Mouse (Mus musculus) hindbrain, embryonic 15.5 days (tissue): ENCODE measurements at regions not wholly inside any gene's neighbourhood (a gene's known extent, or its start where the extent isn't known, plus 50 kb on each side); places are given as distances from the start of the nearest gene placed in this dataset.

Source experiments
- ATAC-seq: fragments of 200-750 bp; cut with Nextera tagmentation; 2 replicates; pipeline ENCODE4 v1.8.0; 2017; ENCODE audit warnings: low read depth, moderate number of reproducible peaks, moderate TSS enrichment; ENCODE audit not compliant: low FRiP score
- H3K27ac ChIP-seq: fragments of 300-500 bp; sonication (generic); replicated peaks from 2 replicates; pipeline ENCODE4 v1.5.1; 2015; ENCODE audit warnings: mild to moderate bottlenecking, inconsistent platforms
- H3K27me3 ChIP-seq: fragments of 300-500 bp; sonication (generic); 2 replicates; pipeline ENCODE4 v1.6.1; 2015; ENCODE audit warnings: control low read depth, inconsistent platforms
- H3K36me3 ChIP-seq: fragments of 300-500 bp; sonication (generic); 2 replicates; pipeline ENCODE4 v1.6.1; 2015; ENCODE audit warnings: control low read depth, inconsistent platforms
- H3K4me1 ChIP-seq: fragments of 300-500 bp; sonication (generic); replicated peaks from 2 replicates; pipeline ENCODE4 v1.6.1; 2015; ENCODE audit warnings: control low read depth, inconsistent platforms
- H3K4me2 ChIP-seq: fragments of 300-500 bp; sonication (generic); 2 replicates; pipeline ENCODE4 v1.6.1; 2015; ENCODE audit warnings: moderate library complexity, mild to moderate bottlenecking, inconsistent platforms
- H3K4me3 ChIP-seq: fragments of 300-500 bp; sonication (generic); 2 replicates; pipeline ENCODE4 v1.5.1; 2015; ENCODE audit warnings: mild to moderate bottlenecking, inconsistent platforms
- H3K9ac ChIP-seq: fragments of 300-500 bp; sonication (generic); 2 replicates; pipeline ENCODE4 v1.6.1; 2015; ENCODE audit warnings: inconsistent platforms
- H3K9me3 ChIP-seq: fragments of 300-500 bp; sonication (generic); 2 replicates; pipeline ENCODE4 v1.6.1; 2016; ENCODE audit warnings: control low read depth, inconsistent platforms
- WGBS: fragments of 180-500 bp; shearing (Covaris S2); methylation state at CpG from one replicate; pipeline ENCODE4 v1.1.7; 2015; 5-methylcytosine and 5-hydroxymethylcytosine counted together

- H3K4me3 ChIP-seq: no peak overlapping the region
- no peaks in the 10 kb centered on the region for H3K36me3 ChIP-seq
- ATAC-seq: no peak
- H3K27ac ChIP-seq: no peak overlapping the region
- peaks cover 12% of the 10 kb centered on the region for H3K4me1 ChIP-seq
- no peak overlapping the region for H3K9ac ChIP-seq
- no peaks in the 10 kb centered on the region for H3K27me3 ChIP-seq
- no peaks in the 10 kb centered on the region for H3K9me3 ChIP-seq
- WGBS: 91% methylated on average over 1 of the region's 1 CpGs
- no peak overlapping the region for H3K4me2 ChIP-seq
Measured at GRCm38 (mm10) chr5:64486761-64487160, 316.4 kb upstream of the Klf3 start.

GRCm38 (mm10) chr5:64487698-64488398 lies 315.3 kb upstream of the Klf3 start:
- 78% methylated on average over 14 of the region's 14 CpGs for WGBS
- Histone ChIP-seq H3K9ac (no peak overlapping the region), H3K36me3 (no peaks in the 10 kb centered on the region), H3K9me3 (no peaks in the 10 kb centered on the region), H3K4me1 (peaks cover 12% of the 10 kb centered on the region), H3K27ac (no peak overlapping the region), H3K4me2 (no peak overlapping the region), H3K4me3 (no peak overlapping the region), H3K27me3 (no peaks in the 10 kb centered on the region)
- ATAC-seq: no peak

GRCm38 (mm10) chr5:64489656-64490444 lies 313.3 kb upstream of the Klf3 start:
- H3K4me2 ChIP-seq: no peak overlapping the region
- WGBS: 42% methylated on average over 4 of the region's 4 CpGs
- H3K27ac ChIP-seq: no peak overlapping the region
- peaks cover 12% of the 10 kb centered on the region for H3K4me1 ChIP-seq
- H3K36me3 ChIP-seq: no peaks in the 10 kb centered on the region
- no peaks in the 10 kb centered on the region for H3K27me3 ChIP-seq
- no peaks in the 10 kb centered on the region for H3K9me3 ChIP-seq
- no peak for ATAC-seq
- H3K4me3 ChIP-seq: no peak overlapping the region
- no peak overlapping the region for H3K9ac ChIP-seq

GRCm38 (mm10) chr5:64490445-64490950 lies 312.7 kb upstream of the Klf3 start:
- H3K27me3 ChIP-seq: no peaks in the 10 kb centered on the region
- no peak overlapping the region for H3K9ac ChIP-seq
- no peaks in the 10 kb centered on the region for H3K9me3 ChIP-seq
- WGBS: 29% methylated on average over 5 of the region's 5 CpGs
- no peak overlapping the region for H3K27ac ChIP-seq
- no peak overlapping the region for H3K4me2 ChIP-seq
- no peak overlapping the region for H3K4me3 ChIP-seq
- ATAC-seq: 0 out of 2 replicates have a peak, but pooled peaks have one; percentile 19
- no peaks in the 10 kb centered on the region for H3K36me3 ChIP-seq
- H3K4me1 ChIP-seq: peaks cover 12% of the 10 kb centered on the region

GRCm38 (mm10) chr5:64494429-64494828 lies 308.8 kb upstream of the Klf3 start:
- H3K9ac ChIP-seq: no peak overlapping the region
- H3K27ac ChIP-seq: no peak overlapping the region
- no peak overlapping the region for H3K4me2 ChIP-seq
- 92% methylated on average over 4 of the region's 4 CpGs for WGBS
- ATAC-seq: no peak
- no peak overlapping the region for H3K4me3 ChIP-seq
- no peaks in the 10 kb centered on the region for H3K9me3 ChIP-seq
- no peaks in the 10 kb centered on the region for H3K36me3 ChIP-seq
- H3K4me1 ChIP-seq: peaks cover 12% of the 10 kb centered on the region
- H3K27me3 ChIP-seq: no peaks in the 10 kb centered on the region

- H3K27ac ChIP-seq: no peak overlapping the region
- H3K27me3 ChIP-seq: no peaks in the 10 kb centered on the region
- ATAC-seq: no peak
- H3K9me3 ChIP-seq: no peaks in the 10 kb centered on the region
- no peaks in the 10 kb centered on the region for H3K4me1 ChIP-seq
- H3K9ac ChIP-seq: no peak overlapping the region
- H3K4me3 ChIP-seq: no peak overlapping the region
- no peaks in the 10 kb centered on the region for H3K36me3 ChIP-seq
- 89% methylated on average over 4 of the region's 4 CpGs for WGBS
- H3K4me2 ChIP-seq: no peak overlapping the region
Measured at GRCm38 (mm10) chr5:64496853-64497252, 306.3 kb upstream of the Klf3 start.

- H3K9ac ChIP-seq: no peak overlapping the region
- 92% methylated on average over 5 of the region's 5 CpGs for WGBS
Measured at GRCm38 (mm10) chr5:64498431-64498830, 304.8 kb upstream of the Klf3 start.

GRCm38 (mm10) chr5:64499131-64499530 lies 304.1 kb upstream of the Klf3 start:
- ATAC-seq: no peak
- Histone ChIP-seq H3K4me2 (no peak overlapping the region), H3K4me1 (peaks cover 6% of the 10 kb centered on the region; the same call in 1 of the 2 replicates), H3K27ac (no peak overlapping the region), H3K4me3 (no peak overlapping the region), H3K27me3 (no peaks in the 10 kb centered on the region), H3K9ac (no peak overlapping the region), H3K9me3 (no peaks in the 10 kb centered on the region), H3K36me3 (no peaks in the 10 kb centered on the region)
- WGBS: over 99% methylated on average over 3 of the region's 3 CpGs

More at GRCm38 (mm10) chr5:64498431-64498830, 304.8 kb upstream of the Klf3 start:
- no peaks in the 10 kb centered on the region for H3K36me3 ChIP-seq
- no peaks in the 10 kb centered on the region for H3K27me3 ChIP-seq
- H3K4me2 ChIP-seq: no peak overlapping the region
- ATAC-seq: no peak
- no peaks in the 10 kb centered on the region for H3K9me3 ChIP-seq
- no peak overlapping the region for H3K27ac ChIP-seq
- no peak overlapping the region for H3K4me3 ChIP-seq
- peaks cover under 1% of the 10 kb centered on the region; the same call in 1 of the 2 replicates for H3K4me1 ChIP-seq

- H3K36me3 ChIP-seq: no peaks in the 10 kb centered on the region
- no peak overlapping the region for H3K9ac ChIP-seq
- no peak overlapping the region for H3K4me2 ChIP-seq
- ATAC-seq: no peak
- H3K27ac ChIP-seq: no peak overlapping the region
- H3K27me3 ChIP-seq: no peaks in the 10 kb centered on the region
- 90% methylated on average over 8 of the region's 8 CpGs for WGBS
- H3K4me3 ChIP-seq: no peak overlapping the region
- H3K4me1 ChIP-seq: peaks cover 11% of the 10 kb centered on the region
- no peaks in the 10 kb centered on the region for H3K9me3 ChIP-seq
Measured at GRCm38 (mm10) chr5:64500413-64500812, 302.8 kb upstream of the Klf3 start.

- Histone ChIP-seq H3K4me2 (no peak overlapping the region), H3K36me3 (no peaks in the 10 kb centered on the region), H3K9me3 (no peaks in the 10 kb centered on the region), H3K4me1 (peaks cover 15% of the 10 kb centered on the region), H3K27me3 (no peaks in the 10 kb centered on the region), H3K27ac (no peak overlapping the region), H3K9ac (no peak overlapping the region), H3K4me3 (no peak overlapping the region)
- no peak for ATAC-seq
- 85% methylated on average over 4 of the region's 4 CpGs for WGBS
Measured at GRCm38 (mm10) chr5:64500866-64501265, 302.3 kb upstream of the Klf3 start.

GRCm38 (mm10) chr5:64501746-64502145 lies 301.4 kb upstream of the Klf3 start:
- 71% methylated on average over 5 of the region's 5 CpGs for WGBS
- ATAC-seq: no peak
- Histone ChIP-seq H3K36me3 (no peaks in the 10 kb centered on the region), H3K9ac (no peak overlapping the region), H3K9me3 (no peaks in the 10 kb centered on the region), H3K4me2 (no peak overlapping the region), H3K27ac (no peak overlapping the region), H3K27me3 (no peaks in the 10 kb centered on the region), H3K4me3 (no peak overlapping the region), H3K4me1 (peaks cover 24% of the 10 kb centered on the region)

GRCm38 (mm10) chr5:64503514-64503913 lies 299.7 kb upstream of the Klf3 start:
- no peak overlapping the region for H3K27ac ChIP-seq
- H3K9ac ChIP-seq: no peak overlapping the region
- no peak overlapping the region for H3K4me3 ChIP-seq
- H3K4me1 ChIP-seq: peaks cover 25% of the 10 kb centered on the region
- H3K4me2 ChIP-seq: no peak overlapping the region
- no peaks in the 10 kb centered on the region for H3K36me3 ChIP-seq
- 43% methylated on average over 4 of the region's 4 CpGs for WGBS
- H3K9me3 ChIP-seq: no peaks in the 10 kb centered on the region
- no peaks in the 10 kb centered on the region for H3K27me3 ChIP-seq
- ATAC-seq: no peak
